Mouse (Mus musculus): ENCODE measurements around the gene Naga.

Naga gene

GRCm38 (mm10) chr15:82340414-82341035 is 1.8 kb upstream of the Naga start:
- no peak for DNase-seq (ENCODE audit: extremely low spot score, low read depth, low spot score)

GRCm38 (mm10) chr15:82339634-82340254 is 1.0 kb upstream of the Naga start:
- DNase-seq (ENCODE audit: extremely low spot score, low read depth, low spot score) = no peak

- no peak for DNase-seq (ENCODE audit: extremely low spot score, low read depth, low spot score)
Measured at GRCm38 (mm10) chr15:82339150-82339549, 425 bp upstream of the Naga start.

- no peak for DNase-seq (ENCODE audit: extremely low spot score, low read depth, low spot score)
Measured at GRCm38 (mm10) chr15:82337875-82338274, 850 bp downstream of the Naga start.

GRCm38 (mm10) chr15:82336629-82337028 is 2.1 kb downstream of the Naga start:
- DNase-seq (ENCODE audit: extremely low spot score, low read depth, low spot score) = no peak

GRCm38 (mm10) chr15:82335194-82335593 is 3.5 kb downstream of the Naga start:
- no peak for DNase-seq (ENCODE audit: extremely low spot score, low read depth, low spot score)

- DNase-seq (ENCODE audit: extremely low spot score, low read depth, low spot score) = no peak
Measured at GRCm38 (mm10) chr15:82325382-82325781, 13.3 kb downstream of the Naga start.

- no peak for DNase-seq (ENCODE audit: extremely low spot score, low read depth, low spot score)
Measured at GRCm38 (mm10) chr15:82322195-82322594, 16.5 kb downstream of the Naga start.

- no peak for DNase-seq (ENCODE audit: extremely low spot score, low read depth, low spot score)
Measured at GRCm38 (mm10) chr15:82319613-82320012, 19.1 kb downstream of the Naga start.

- no peak for DNase-seq (ENCODE audit: extremely low spot score, low read depth, low spot score)
Measured at GRCm38 (mm10) chr15:82317839-82318238, 20.9 kb downstream of the Naga start.

- no peak for DNase-seq (ENCODE audit: extremely low spot score, low read depth, low spot score)
Measured at GRCm38 (mm10) chr15:82308416-82308815, 30.3 kb downstream of the Naga start.

GRCm38 (mm10) chr15:82307107-82307506 is 31.6 kb downstream of the Naga start:
- no peak for DNase-seq (ENCODE audit: extremely low spot score, low read depth, low spot score)

- no peak for DNase-seq (ENCODE audit: extremely low spot score, low read depth, low spot score)
Measured at GRCm38 (mm10) chr15:82298764-82299561, 39.8 kb downstream of the Naga start, which contains the start of gene Wbp2nl. Gene Wbp2nl (plus strand): TSS chr15:82298954.

GRCm38 (mm10) chr15:82294059-82294458 is 44.7 kb downstream of the Naga start:
- no peak for DNase-seq (ENCODE audit: extremely low spot score, low read depth, low spot score)

GRCm38 (mm10) chr15:82293271-82293711 is 45.4 kb downstream of the Naga start:
- DNase-seq (ENCODE audit: extremely low spot score, low read depth, low spot score) = no peak

GRCm38 (mm10) chr15:82292851-82293250 is 45.9 kb downstream of the Naga start:
- no peak for DNase-seq (ENCODE audit: extremely low spot score, low read depth, low spot score)

- DNase-seq (ENCODE audit: extremely low spot score, low read depth, low spot score) = no peak
Measured at GRCm38 (mm10) chr15:82290252-82290651, 48.5 kb downstream of the Naga start.

- DNase-seq (ENCODE audit: extremely low spot score, low read depth, low spot score) = no peak
Measured at GRCm38 (mm10) chr15:82286157-82286556, 52.6 kb downstream of the Naga start.

GRCm38 (mm10) chr15:82280638-82281037 is 58.1 kb downstream of the Naga start:
- no peak for DNase-seq (ENCODE audit: extremely low spot score, low read depth, low spot score)
